Mouse (Mus musculus) ZHBTc4 (cell line): ENCODE results near the gene Hdgf.

Experiments
- DNase-seq: peaks from one replicate; pipeline ENCODE4 v3.0.0-alpha.2; 2011; ENCODE audit warnings: low read depth, low spot score

Hdgf gene

DNA sequence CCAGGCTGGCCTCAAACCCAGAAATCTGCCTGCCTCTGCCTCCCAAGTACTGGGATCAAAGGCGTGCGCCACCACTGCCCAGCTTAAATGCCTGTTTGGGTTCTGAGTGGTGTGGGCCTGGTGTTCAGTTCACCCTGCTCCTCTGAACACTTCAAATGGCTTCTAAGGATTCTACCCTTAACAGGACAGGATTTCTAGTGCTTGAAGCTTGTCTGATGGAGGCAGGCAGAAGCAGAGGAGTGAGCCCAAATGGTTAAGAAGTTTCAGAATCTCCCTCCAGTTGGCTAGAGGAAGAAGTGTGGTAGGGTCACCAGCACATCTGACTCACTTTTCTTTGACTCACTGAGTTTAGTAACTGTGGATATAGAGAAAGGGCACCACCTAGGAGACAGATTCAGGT is 3.3 kb downstream of the Hdgf start:
- no peak for DNase-seq

DNA sequence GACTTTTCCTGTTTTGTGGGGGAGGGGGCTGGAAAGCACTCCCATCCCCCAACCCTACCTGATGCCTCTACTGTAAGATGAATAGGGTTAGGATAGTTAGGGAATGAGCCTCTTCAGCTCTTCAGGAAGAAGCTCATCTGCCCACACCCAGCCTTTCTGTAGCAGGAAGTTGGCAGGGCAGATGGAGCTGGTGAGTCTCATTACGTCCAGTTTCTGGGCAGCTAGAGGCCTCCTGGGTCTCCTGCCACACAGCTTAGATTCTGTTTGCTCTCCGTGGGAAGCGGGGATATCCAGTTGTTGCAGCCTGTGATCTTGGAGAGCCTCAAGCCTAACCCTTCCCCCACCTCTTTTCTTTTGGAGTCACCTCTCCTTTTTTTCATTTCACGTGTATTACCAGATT is 3.8 kb downstream of the Hdgf start:
- DNase-seq = no peak

- peak; percentile 96 for DNase-seq
Measured at GRCm38 (mm10) chr3:87910573-87911141, 4.5 kb downstream of the Hdgf start.

- no peak for DNase-seq
Measured at GRCm38 (mm10) chr3:87913491-87913890, 7.4 kb downstream of the Hdgf start.

DNA sequence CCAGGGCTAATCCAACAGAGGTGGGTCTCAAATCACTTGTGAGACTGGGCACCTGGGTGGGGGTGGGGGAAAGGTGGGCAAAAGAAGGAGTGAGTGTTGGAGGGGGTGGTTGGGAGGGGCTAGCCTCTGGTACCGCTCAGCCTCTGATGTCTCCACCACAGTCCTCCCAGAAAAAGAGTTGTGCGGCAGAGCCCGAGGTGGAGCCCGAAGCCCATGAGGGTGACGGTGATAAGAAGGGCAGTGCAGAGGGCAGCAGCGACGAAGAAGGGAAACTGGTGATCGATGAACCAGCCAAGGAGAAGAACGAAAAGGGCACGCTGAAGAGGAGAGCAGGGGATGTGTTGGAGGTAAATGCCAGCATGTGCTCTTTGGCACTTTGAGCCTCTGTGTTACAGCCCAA is 7.8 kb downstream of the Hdgf start:
- DNase-seq = no peak

DNA sequence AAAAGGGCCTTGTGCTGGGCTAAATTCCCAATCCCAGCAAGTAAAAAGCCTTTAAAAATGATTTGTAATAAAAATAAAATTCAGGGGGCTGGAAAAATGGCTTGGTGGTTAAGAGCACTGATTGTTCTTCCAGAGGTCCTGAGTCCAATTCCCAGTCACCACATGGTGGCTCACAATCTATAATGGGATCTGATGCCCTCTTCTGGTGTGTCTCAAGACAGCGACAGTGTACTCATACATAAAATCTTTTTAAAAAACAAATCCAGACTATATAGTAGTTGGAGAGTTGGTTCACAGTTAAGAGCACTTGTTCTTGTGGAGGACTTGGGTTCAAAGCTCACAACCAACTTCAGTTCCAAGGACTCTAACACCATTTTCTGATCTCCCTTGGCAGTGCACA is 10.9 kb downstream of the Hdgf start:
- DNase-seq = no peak

DNA sequence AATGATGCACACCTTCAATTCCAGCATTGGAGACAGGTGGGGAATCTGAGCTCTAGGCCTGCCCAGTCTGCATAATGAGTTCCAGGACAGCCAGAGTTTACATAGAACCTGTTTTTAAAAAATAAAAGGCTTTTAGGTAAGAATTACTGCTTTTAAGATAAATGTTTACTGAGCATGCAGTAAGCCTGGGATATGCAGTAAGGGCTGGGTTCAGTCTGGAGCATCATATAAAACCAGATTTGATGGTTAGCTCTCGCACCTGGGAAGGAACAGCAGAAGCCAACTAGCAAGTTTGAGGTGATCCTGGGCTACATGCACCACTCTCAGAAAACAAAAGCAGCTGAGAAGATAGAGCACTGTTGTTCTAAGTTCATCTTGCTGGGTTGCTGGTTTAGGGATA is 12.4 kb downstream of the Hdgf start:
- no peak for DNase-seq

DNA sequence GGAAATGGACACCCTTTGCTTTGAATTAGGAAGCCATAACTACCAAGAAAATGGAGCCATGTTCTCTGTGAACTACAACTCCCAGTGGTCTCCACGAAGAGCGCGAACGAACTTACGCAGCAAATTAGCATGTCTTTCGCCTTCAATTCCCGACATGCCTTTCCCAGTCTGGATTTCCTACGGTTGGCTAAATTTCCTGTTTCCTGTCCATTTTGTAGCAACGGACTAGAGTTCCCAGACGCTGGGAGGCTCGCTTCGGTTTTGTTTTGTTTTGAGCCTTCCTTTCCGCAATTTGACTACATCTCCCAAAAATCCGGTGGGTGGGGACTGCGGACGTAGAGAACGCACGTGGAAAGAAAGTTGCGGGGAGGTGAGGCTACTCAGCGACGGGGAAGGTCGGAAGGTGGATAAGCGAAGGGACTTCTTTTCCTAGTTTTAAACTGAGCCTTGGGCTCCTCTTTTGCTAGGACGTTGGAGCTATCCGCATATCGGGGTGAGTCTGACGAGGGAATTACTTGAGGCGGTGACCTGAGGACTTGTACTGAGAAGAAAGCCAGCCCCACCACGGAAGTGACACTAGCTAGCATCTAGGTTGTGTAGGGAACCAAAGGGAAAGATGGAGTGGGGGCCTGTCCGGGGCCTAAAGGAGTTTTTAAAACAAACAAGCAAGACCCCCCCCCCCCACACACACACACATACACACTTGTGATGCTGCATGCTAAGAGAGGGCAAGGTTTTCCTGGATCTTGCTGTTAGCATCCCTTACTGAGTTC is 13.4 kb downstream of the Hdgf start, which contains the start of gene Mrpl24:
TSS of gene Mrpl24 (plus strand) at position 171 of the 773 bp plus-strand sequence.
- peak; percentile 95 for DNase-seq

DNA sequence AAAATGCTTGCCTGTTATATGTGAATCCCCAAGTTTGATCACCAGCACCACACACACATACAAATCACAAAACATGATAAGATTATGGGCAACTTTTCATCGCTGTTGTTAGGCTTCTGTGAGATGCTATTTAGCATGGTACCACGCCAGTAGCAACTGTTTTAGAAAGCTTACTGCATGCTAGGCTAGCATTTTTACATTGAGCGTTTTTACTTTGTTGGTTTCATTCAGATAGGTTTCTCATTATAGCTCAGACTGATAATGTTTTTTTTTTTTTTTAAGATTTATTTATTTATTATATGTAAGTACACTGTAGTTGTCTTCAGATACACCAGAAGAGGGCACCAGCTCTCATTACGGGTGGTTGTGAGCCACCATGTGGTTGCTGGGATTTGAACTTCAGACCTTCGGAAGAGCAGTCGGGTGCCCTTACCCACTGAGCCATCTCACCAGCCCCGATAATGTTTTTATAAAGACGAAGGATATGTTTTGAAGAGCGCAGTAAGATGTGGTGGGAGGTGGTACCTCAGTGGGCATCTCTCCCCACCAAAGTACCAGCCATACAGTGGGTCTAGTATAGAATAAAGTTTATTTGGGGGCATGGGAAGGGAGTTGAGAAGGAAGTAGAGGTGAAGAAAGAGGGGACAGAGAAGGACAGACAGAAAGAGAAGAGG is 14.3 kb downstream of the Hdgf start:
- no peak for DNase-seq

- no peak for DNase-seq
Measured at GRCm38 (mm10) chr3:87924996-87925395, 18.9 kb downstream of the Hdgf start.

DNA sequence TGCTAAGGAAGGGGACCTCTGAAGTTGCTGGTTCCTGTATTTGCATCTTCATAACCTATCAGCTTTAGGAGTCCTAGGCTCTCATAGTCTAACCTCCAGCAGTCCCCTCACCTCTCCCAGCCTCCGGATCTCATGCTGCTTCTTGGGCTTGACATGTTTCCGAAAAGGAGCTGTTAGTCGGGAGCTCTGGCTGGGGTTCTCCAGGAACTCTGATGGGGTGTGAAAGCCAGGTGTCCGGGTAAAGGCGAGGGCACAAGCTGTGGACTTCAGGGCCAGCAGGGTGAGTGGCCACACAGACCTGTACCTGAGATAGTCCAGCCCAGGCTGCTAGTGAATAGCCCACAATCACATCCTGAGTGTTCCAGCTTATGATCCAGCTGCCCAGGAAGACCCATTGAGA is 21.3 kb downstream of the Hdgf start:
- DNase-seq = no peak

GRCm38 (mm10) chr3:87929341-87930077 is 23.4 kb downstream of the Hdgf start:
- DNase-seq = no peak

- DNase-seq = peak; percentile 99
Measured at GRCm38 (mm10) chr3:87930078-87930795, 24.1 kb downstream of the Hdgf start, which contains the start of the genes Isg20l2 and Rrnad1. Gene Isg20l2 (plus strand): TSS chr3:87930314. Gene Rrnad1 (minus strand): TSS chr3:87930717.

DNA sequence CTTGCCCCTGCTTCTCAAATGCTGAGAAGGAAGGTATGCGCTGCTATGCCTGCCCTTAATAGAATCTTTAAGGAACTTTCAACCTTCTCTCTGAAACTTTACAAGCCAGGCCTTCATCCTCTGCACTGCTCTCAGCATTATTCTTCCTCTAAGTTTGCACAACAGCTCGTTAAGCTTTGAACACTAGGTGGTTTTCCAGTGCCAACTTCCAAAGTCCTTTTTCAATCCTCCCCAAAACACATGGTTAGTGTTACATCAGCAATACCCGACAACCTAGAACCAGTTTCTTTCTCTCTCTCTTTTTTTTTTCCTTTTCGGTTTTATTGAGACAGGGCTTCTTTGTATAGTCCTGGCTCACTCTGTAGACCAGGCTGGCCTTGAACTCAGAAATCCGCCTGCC is 27.9 kb downstream of the Hdgf start:
- no peak for DNase-seq

- peak; percentile 40 for DNase-seq
Measured at GRCm38 (mm10) chr3:87934501-87934900, 28.4 kb downstream of the Hdgf start.

GRCm38 (mm10) chr3:87935201-87935600 is 29.1 kb downstream of the Hdgf start:
- no peak for DNase-seq

DNA sequence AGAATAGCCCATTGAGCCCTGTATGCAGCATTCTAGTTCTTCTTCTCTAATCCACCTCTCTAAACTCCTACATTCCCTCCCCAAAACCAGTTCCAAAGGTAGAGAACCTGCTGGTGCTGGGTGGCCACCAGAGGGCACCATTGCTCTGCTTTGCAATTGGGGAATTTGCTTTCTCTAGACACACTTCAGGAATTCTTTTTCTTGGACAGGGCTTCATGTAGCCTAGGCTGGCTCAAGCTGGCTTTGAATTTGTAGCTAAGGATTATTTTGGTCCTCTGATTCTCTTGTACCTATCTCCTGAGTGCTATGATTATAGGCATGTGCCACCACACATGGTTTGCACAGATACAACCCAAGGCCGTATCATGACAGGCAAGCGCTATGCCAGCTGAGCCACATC is 29.7 kb downstream of the Hdgf start:
- peak; percentile 89 for DNase-seq

- DNase-seq = no peak
Measured at GRCm38 (mm10) chr3:87940611-87941010, 34.5 kb downstream of the Hdgf start.

DNA sequence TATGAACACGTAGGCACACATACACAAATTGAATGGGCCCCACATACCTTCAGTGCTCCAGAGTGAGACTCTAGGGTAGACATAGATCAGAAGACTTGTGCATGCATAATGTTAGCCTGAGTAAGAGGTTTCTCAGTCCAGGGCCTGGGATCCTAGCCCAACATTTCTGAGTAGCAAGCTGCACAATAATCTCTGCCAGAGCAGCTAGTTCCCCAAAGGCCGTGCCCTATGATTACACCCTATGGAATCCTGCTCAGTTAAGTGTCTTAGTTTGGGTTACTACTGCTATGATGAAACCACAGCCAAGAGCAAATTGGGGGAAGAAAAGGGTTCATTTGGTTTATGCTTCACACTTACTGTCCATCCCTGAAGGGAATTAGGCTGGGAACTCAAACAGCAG is 36.4 kb downstream of the Hdgf start:
- no peak for DNase-seq

- DNase-seq = no peak
Measured at GRCm38 (mm10) chr3:87943586-87943985, 37.5 kb downstream of the Hdgf start.

DNA sequence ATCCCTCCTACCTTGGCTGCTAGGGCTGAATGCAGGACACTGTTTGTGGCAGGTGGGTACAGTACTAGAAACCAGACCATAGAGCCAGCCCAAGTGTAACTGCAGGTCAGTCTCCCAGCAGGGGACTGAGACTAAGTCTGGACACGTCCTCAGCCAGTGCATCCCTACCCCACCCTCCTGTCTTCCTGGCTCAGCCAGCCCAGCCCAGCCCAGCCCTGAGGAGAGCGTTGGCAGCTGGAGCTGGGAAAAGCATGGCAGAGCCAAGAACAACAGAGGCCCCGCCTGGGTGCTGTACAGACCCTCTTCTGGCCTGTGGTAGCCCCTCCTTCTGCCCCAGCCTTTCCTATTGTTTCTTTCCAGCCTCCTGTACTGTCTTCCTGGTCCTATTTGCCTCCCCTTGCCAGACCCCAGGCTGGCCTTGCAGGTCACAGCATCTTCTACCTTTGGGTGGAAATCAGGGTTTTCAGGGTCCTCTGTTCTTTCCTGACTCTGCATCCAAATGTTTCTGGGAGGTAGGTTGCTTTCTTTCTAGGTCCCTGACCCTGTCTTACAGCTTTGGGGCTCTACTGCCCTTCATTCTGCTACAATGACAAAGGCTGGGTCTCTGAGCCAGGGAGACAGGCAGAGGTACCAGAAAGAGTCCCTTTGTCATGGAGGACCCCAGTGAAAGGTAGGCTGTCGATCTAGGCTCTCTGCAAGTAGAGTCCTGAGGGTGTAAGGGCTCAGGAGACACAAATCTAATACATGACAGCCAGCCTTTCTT is 38.9 kb downstream of the Hdgf start:
- DNase-seq = no peak
